Mouse (Mus musculus): ENCODE results near the gene Peli2.

Peli2 gene

GRCm38 (mm10) chr14:48289602-48290599 lies 169.3 kb downstream of the Peli2 start:
- CTCF ChIA-PET: no interaction called here

DNA sequence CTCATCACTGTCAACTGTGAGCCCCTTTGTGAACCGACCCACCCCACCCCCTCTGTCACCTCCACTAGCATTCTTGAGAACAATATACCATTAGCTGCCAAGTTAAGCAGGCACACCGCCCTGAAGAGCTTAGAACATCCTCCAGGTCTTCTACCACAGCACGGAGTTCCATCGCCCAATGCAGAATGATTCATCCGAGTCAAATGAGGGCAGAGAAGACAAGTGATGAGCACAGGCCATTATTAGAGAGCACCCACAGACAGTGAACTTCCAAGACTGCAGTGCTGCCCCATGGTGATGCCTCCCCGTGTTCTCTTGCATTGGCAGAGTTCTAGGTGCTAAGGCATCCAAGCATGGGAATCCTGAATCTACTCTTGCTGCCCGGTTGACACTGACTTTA lies 172.9 kb downstream of the Peli2 start:
- CTCF ChIA-PET: no interaction called here

- CTCF ChIA-PET: no interaction called here
These were observed 174.8 kb downstream of the Peli2 start for GRCm38 (mm10) chr14:48295410-48295809.

DNA sequence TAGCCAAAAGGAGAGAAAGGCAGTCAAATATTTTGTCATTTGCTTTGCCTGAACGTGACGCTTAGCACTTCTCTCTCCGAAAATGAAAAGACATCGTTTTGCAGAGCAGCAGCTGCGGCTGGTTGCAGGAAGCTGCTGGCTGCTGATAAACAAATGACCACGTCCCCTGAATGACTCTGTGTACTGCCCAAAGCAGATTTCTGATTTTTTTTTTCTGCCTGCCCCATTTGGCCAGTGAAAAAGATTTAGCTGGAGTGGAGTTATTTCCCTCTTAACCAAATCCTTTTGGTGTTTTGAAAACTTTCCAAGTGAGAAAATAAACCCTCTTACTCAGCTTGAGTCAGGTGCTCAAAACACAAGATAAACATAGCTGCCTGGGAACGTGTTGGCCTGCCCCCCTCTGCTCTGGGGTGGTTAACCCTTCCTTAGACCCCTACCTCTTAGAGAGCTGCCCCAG lies 175.2 kb downstream of the Peli2 start:
- CTCF ChIA-PET: no interaction called here

- CTCF ChIA-PET: no interaction called here
These were observed 176.2 kb downstream of the Peli2 start for GRCm38 (mm10) chr14:48296820-48297219.

DNA sequence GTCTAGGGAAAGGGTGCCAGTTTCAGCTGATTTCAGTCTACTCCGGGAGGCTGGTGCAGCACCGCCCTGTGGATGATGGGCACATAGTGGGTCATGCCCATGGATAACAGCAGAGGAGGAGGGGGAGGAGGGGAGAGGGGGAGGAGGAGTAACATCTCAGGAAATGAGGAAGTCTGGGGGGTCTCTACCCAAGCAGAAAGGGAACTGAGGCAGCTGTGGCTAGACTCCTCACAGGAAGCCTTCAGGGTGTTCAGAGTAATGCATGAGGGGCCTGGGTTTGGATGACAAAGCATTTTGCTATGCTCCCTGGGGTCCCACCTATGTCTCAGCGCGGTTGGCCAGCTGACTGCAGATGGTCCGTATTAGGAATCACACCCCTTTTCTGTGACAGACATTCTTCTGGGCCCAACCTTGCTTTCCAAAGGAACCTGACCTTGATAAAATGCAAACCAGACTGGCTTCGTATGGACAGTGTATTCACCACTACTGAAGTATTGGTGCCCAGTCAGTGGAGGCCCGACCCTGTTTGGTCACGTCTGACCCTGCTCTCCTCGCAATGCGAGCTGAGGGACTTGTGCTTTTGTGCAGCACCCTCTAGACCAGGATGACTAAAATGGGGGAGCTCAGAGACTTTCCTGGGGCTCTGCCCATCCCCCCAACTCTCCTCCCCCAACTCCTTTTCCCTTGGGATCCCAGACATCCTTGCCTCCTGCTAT lies 182.0 kb downstream of the Peli2 start:
- CTCF ChIA-PET: no interaction called here

DNA sequence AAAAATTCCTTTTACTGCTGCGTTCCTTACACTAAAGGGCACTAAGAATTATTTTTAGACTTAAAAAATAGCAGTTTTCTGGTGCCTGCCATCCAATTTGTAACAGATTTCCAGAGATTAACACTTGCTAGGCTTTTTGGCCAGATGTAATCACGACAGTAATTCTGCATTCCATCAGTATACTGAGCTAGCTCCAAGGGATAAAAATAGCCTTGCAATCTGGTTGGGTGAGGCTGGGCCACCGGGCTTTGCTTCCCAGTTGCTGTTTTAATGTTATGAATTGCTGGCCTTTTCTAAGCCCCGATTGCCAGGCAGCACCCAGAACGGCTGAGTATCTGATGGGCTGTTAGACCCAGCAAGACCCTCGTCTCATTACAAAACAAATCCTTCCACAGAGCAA lies 182.6 kb downstream of the Peli2 start:
- CTCF ChIA-PET: no interaction called here

- CTCF ChIA-PET: no interaction called here
These were observed 183.2 kb downstream of the Peli2 start for GRCm38 (mm10) chr14:48303841-48304240.

- CTCF ChIA-PET: no interaction called here
These were observed 192.6 kb downstream of the Peli2 start for GRCm38 (mm10) chr14:48313234-48313633.

DNA sequence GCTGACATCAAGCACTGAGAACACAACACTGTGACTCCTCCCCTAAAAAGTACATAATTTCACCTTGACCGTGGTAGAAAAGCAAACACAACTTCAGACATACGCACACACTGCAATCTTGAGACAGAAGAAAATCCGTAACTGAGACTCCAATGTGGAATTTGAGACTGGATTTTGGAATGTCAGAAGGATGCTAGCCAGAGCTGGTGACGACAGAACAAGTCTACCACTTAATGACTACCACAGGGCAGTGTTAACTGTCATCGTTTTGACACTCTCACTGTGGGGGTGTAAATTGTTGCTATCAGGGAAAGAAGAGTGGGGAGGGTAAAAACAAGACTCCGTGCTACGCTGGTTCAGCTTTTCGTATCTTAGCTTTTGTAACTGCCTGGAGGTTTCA lies 195.8 kb downstream of the Peli2 start:
- CTCF ChIA-PET: no interaction called here

DNA sequence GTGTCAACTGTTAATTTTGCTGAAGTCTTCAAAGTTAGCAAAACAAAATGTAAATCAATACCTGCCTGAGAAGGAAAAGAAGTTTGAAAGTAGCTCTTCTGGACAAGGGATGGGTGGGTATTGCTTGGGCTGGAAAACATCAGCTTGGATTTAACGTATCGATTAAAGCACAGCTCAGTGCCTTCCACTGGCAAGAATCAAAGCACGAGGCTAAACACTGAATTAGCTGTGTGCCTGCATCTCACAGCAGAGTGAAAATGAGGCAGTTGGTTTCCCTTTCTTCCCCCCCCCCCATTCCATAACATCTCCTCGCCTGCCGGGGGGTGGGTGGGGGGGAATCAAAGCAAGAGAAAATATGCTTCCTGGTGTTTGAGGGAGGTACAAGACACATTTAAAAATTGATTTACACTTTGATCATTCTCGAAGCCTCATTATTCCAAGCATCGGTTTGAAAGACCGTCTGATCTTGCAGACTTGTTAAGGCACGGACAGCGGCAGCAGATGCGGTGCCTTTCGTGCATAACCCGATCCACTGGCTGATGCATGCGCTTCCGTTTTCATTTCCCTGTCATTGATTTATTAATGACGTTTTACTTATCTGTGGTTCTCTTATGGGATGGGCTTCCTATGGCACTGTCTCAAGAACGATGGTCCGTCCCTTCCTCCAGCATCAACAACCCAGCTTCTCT lies 203.3 kb downstream of the Peli2 start:
- CTCF ChIA-PET: no interaction called here

GRCm38 (mm10) chr14:48324460-48324850 lies 203.8 kb downstream of the Peli2 start:
- CTCF ChIA-PET: no interaction called here

DNA sequence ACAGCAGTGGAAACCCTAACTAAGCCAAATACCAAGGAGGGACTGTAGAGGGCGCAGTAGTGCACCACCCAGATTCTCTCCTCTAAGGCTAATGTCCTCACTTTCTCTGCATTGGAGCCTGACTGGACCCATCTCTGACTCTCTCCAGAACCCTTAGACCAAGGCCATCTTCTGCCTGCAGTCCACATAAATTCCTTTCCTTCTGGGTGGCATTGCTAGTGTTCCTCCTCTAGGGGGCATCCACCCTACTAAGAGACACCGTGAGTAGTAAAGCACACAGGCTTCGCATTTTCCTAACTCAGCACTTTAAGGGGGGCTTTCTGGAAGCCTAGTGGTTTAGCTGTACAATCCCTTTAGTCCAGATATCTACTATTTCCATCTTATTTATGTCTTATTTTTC lies 207.1 kb downstream of the Peli2 start:
- CTCF ChIA-PET: no interaction called here

DNA sequence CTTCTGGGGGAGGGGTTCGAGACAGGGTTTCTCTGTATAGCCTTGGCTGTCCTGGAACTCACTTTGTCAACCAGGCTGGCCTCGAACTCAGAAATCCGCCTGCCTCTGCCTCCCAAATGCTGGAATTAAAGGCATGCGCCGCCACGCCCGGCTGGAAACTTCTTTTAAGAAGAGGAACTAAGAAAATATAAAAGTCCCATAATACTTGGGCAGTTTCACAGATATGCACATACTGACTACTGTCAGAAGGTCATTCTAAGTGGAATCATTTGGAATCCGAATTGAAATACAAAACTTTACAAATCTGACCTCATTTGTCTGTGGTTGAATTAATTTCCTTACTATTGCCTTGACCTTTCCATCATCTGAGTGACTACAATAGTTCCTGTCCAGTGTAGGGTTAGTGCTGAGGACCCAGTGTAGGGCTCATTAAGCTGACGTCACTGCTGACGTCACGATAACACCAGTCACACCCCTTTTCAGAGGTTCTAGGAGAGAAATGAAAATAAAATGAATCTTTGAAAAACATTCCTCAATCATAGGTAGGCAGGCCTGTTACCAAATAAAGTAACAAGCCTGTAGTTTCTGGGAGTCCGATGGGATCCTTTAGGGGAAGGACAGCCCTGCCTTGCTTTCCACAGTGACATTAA lies 209.2 kb downstream of the Peli2 start:
- CTCF ChIA-PET: no interaction called here

Measured in spleen, embryonic (tissue).